Mouse (Mus musculus) mature B cell (primary cell): ENCODE measurements around the gene Ppard.

ENCODE experiments used
- in situ Hi-C: fragments of 300-500 bp; cut with MboI; formaldehyde crosslinking; loops from 2 replicates; pipeline ENCODE4 v1.14.3; 2019

Gene Ppard

GRCm38 (mm10) chr17:28286133-28286532 is 53.6 kb downstream of the Ppard start:
- in situ Hi-C loops = no loop called here

GRCm38 (mm10) chr17:28286964-28287363 is 54.5 kb downstream of the Ppard start:
- in situ Hi-C loops = no loop called here

GRCm38 (mm10) chr17:28287578-28287977 is 55.1 kb downstream of the Ppard start:
- in situ Hi-C loops = no loop called here

- in situ Hi-C loops = no loop called here
Observed at GRCm38 (mm10) chr17:28287980-28288379, 55.5 kb downstream of the Ppard start.

GRCm38 (mm10) chr17:28290262-28290661 is 57.8 kb downstream of the Ppard start:
- in situ Hi-C loops = no loop called here

- in situ Hi-C loops = no loop called here
Observed at GRCm38 (mm10) chr17:28290671-28291070, 58.2 kb downstream of the Ppard start.

GRCm38 (mm10) chr17:28291346-28291745 is 58.8 kb downstream of the Ppard start:
- in situ Hi-C loops = no loop called here

- in situ Hi-C loops = no loop called here
Observed at GRCm38 (mm10) chr17:28293716-28294115, 61.2 kb downstream of the Ppard start.

- in situ Hi-C loops = no loop called here
Observed at GRCm38 (mm10) chr17:28294449-28295333, 62.2 kb downstream of the Ppard start.

- in situ Hi-C loops = no loop called here
Observed at GRCm38 (mm10) chr17:28298888-28299287, 66.4 kb downstream of the Ppard start.

- in situ Hi-C loops = no loop called here
Observed at GRCm38 (mm10) chr17:28299669-28300320, 67.3 kb downstream of the Ppard start.

- in situ Hi-C loops = no loop called here
Observed at GRCm38 (mm10) chr17:28300323-28300722, 67.8 kb downstream of the Ppard start.

GRCm38 (mm10) chr17:28300850-28301249 is 68.3 kb downstream of the Ppard start:
- in situ Hi-C loops = no loop called here

GRCm38 (mm10) chr17:28305172-28305571 is 72.7 kb downstream of the Ppard start:
- in situ Hi-C loops = loop anchor here (5.0 kb wide), 1 partner anchor 88 kb away; no protein-coding TSS in a partner anchor

GRCm38 (mm10) chr17:28308297-28309195 is 76.0 kb downstream of the Ppard start:
- in situ Hi-C loops = loop anchor here (5.0 kb wide), 1 partner anchor 91 kb away; no protein-coding TSS in a partner anchor

- in situ Hi-C loops = no loop called here
Observed at GRCm38 (mm10) chr17:28310831-28311230, 78.3 kb downstream of the Ppard start.

GRCm38 (mm10) chr17:28311366-28312132 is 79.0 kb downstream of the Ppard start:
- in situ Hi-C loops = no loop called here

- in situ Hi-C loops = no loop called here
Observed at GRCm38 (mm10) chr17:28312232-28313211, 80.0 kb downstream of the Ppard start.

GRCm38 (mm10) chr17:28313212-28313879 is 80.8 kb downstream of the Ppard start, which contains the start of gene Fance:
Gene Fance (plus strand): TSS chr17:28313519.
- in situ Hi-C loops = no loop called here
